Mouse (Mus musculus): ENCODE results near the gene Gm3139. TPM values are rescaled to one million over a fixed set of nuclear protein-coding genes. Genes with fewer than 3 reads are reported as not detected.
"Not testable (repeated sequence)": the region's sequence is repeated elsewhere in the genome, so short reads cannot be mapped to it uniquely, and the experiment has no call there.

Gm3139 gene
- not detected in 2 replicates for polyA plus RNA-seq (2016; fragmentation: Nextera tagmentation; extraction: Ambion mirVana)

- not testable (repeated sequence) for H3K36me3 ChIP-seq; H3K4me3 ChIP-seq; H3K4me1 ChIP-seq (replicated peaks); H3K9me3 ChIP-seq; DNase-seq (ENCODE audit: low spot score); H3K27me3 ChIP-seq (ENCODE audit: insufficient read depth, poor library complexity, severe bottlenecking); H3K27ac ChIP-seq
- no CpG with 5 or more reads among the region's 2 CpGs for whole genome bisulfite sequencing
Measured at GRCm38 (mm10) chr5:94525987-94526386, at the start of gene Gm3139. Gene Gm3139 (plus strand): TSS chr5:94526287.

Other genes with a start within 250 kb of the Gm3139 start
- not detected in 2 replicates for gene A430089I19Rik, start 219.5 kb upstream of the Gm3139 start, polyA plus RNA-seq (2016; fragmentation: Nextera tagmentation; extraction: Ambion mirVana)
- gene Gm6502, start 211.9 kb upstream of the Gm3139 start, polyA plus RNA-seq (2016; fragmentation: Nextera tagmentation; extraction: Ambion mirVana), result not detected in 2 replicates
- not detected in 2 replicates for gene AA792892, start 186.5 kb upstream of the Gm3139 start, polyA plus RNA-seq (2016; fragmentation: Nextera tagmentation; extraction: Ambion mirVana)
- not detected in 2 replicates for gene Gm7682, start 80.5 kb upstream of the Gm3139 start, polyA plus RNA-seq (2016; fragmentation: Nextera tagmentation; extraction: Ambion mirVana)
- gene Gm3147, start 90.1 kb downstream of the Gm3139 start, polyA plus RNA-seq (2016; fragmentation: Nextera tagmentation; extraction: Ambion mirVana), result not detected in 2 replicates
- gene Gm6509, start 97.7 kb downstream of the Gm3139 start, polyA plus RNA-seq (2016; fragmentation: Nextera tagmentation; extraction: Ambion mirVana), result not detected in 2 replicates
- not detected in 2 replicates for gene Gm6205, start 122.1 kb downstream of the Gm3139 start, polyA plus RNA-seq (2016; fragmentation: Nextera tagmentation; extraction: Ambion mirVana)

All from hindbrain, embryonic 10.5 days (tissue).